Mouse (Mus musculus) ES-E14 (cell line): Measurements from ENCODE around the gene Selenow.

ENCODE experiments used
- HCFC1 ChIP-seq: IDR thresholded peaks from 2 replicates; pipeline ENCODE4 v1.6.1; 2012; ENCODE audit warnings: low read length, inconsistent platforms, borderline replicate concordance; ENCODE audit not compliant: insufficient read depth
- ZNF384 ChIP-seq: IDR thresholded peaks from 2 replicates; pipeline ENCODE4 v1.6.1; 2012; ENCODE audit warnings: low read depth, low read length, inconsistent platforms

DNA sequence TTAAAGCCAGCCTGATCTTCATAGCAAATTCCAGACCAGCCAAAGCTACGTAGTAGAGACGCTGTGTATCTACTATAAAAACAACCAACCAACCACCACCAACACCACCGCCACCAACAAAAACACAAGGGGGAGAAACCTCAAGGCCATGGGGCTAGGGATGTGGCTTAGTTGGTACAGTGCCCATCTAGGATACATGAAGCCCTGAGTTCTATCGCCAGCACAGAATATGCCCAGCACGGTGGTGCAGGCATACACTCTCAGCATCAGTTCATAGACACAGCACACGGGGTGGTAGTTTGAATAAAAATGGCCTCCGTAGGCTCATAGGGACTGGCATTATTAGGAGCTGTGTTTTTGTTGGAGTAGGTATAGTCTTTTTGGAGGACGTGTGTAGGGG lies 46.1 kb upstream of the Selenow start:
- TF ChIP-seq ZNF384, result no peak
- TF ChIP-seq HCFC1, result no peak
